Mouse (Mus musculus) heart, embryonic 15.5 days (tissue): ENCODE results near the gene Ttc23. TPM values are rescaled to one million over a fixed set of nuclear protein-coding genes. Genes with fewer than 3 reads are reported as not detected.
A peak's percentile ranks its signal among the peaks of the same experiment; 100 is the strongest.

Experiments used
- ATAC-seq: fragments of 200-750 bp; cut with Nextera tagmentation; replicated peaks from 2 replicates; pipeline ENCODE4 v1.8.0; 2017; ENCODE audit warnings: low read depth, moderate TSS enrichment; ENCODE audit not compliant: insufficient number of reproducible peaks, insufficient read depth, low FRiP score
- H3K27ac ChIP-seq: fragments of 300-500 bp; sonication (generic); 2 replicates; pipeline ENCODE4 v1.5.1; 2015; ENCODE audit warnings: mild to moderate bottlenecking, inconsistent platforms
- H3K27me3 ChIP-seq: fragments of 300-500 bp; sonication (generic); 2 replicates; pipeline ENCODE4 v1.6.1; 2015; ENCODE audit warnings: inconsistent platforms
- H3K36me3 ChIP-seq: fragments of 300-500 bp; sonication (generic); 2 replicates; pipeline ENCODE4 v1.6.1; 2015; ENCODE audit warnings: mild to moderate bottlenecking, inconsistent platforms
- H3K4me1 ChIP-seq: fragments of 300-500 bp; sonication (generic); replicated peaks from 2 replicates; pipeline ENCODE4 v1.6.1; 2015; ENCODE audit warnings: inconsistent platforms
- H3K4me2 ChIP-seq: fragments of 300-500 bp; sonication (generic); 2 replicates; pipeline ENCODE4 v1.6.1; 2015; ENCODE audit warnings: inconsistent platforms, mild to moderate bottlenecking, moderate library complexity
- H3K4me3 ChIP-seq: fragments of 300-500 bp; sonication (generic); 2 replicates; pipeline ENCODE4 v1.5.1; 2015; ENCODE audit warnings: mild to moderate bottlenecking, inconsistent platforms
- H3K9ac ChIP-seq: fragments of 300-500 bp; sonication (generic); 2 replicates; pipeline ENCODE4 v1.6.1; 2015; ENCODE audit warnings: mild to moderate bottlenecking, inconsistent platforms
- H3K9me3 ChIP-seq: fragments of 300-500 bp; sonication (generic); replicated peaks from 2 replicates; pipeline ENCODE4 v1.6.1; 2016; ENCODE audit warnings: inconsistent platforms
- WGBS: fragments of 180-500 bp; shearing (Covaris S2); methylation state at CpG from one replicate; pipeline ENCODE4 v1.1.7; 2015; ENCODE audit warnings: mixed read lengths; 5-methylcytosine and 5-hydroxymethylcytosine counted together
- polyA plus RNA-seq: library from polyadenylated mRNA; unstranded; fragments of >200 nt; fragmentation: Nextera tagmentation; extraction: Ambion mirVana; gene quantifications from 2 replicates; pipeline ENCODE4 v1.2.1, GENCODE M21; 2015

Gene Ttc23
- polyA plus RNA-seq, 1 experiment from 2014 or later, result 15.7 TPM

GRCm38 (mm10) chr7:67747731-67748305 is 100.6 kb downstream of the Ttc23 start:
- H3K36me3 ChIP-seq, result no peaks in the 10 kb centered on the region
- H3K9me3 ChIP-seq, result no peaks in the 10 kb centered on the region
- ATAC-seq, result no peak
- H3K9ac ChIP-seq, result no peak overlapping the region
- no peaks in the 10 kb centered on the region; the same call in 1 of the 2 replicates for H3K4me1 ChIP-seq
- no peak overlapping the region for H3K27ac ChIP-seq
- no peak overlapping the region for H3K4me3 ChIP-seq
- no peaks in the 10 kb centered on the region for H3K27me3 ChIP-seq
- 84% methylated on average over 4 of the region's 4 CpGs for WGBS
- H3K4me2 ChIP-seq, result no peak overlapping the region

GRCm38 (mm10) chr7:67749441-67750239 is 102.4 kb downstream of the Ttc23 start:
- no peak overlapping the region for H3K27ac ChIP-seq
- no peaks in the 10 kb centered on the region for H3K27me3 ChIP-seq
- no peak overlapping the region for H3K4me3 ChIP-seq
- H3K4me2 ChIP-seq, result no peak overlapping the region
- peaks cover 3% of the 10 kb centered on the region; the same call in 1 of the 2 replicates for H3K4me1 ChIP-seq
- H3K9ac ChIP-seq, result no peak overlapping the region
- H3K9me3 ChIP-seq, result no peaks in the 10 kb centered on the region
- 70% methylated on average over 4 of the region's 4 CpGs for WGBS
- ATAC-seq, result no peak
- H3K36me3 ChIP-seq, result no peaks in the 10 kb centered on the region

GRCm38 (mm10) chr7:67754606-67755005 is 107.4 kb downstream of the Ttc23 start:
- no peak overlapping the region for H3K27ac ChIP-seq
- no peak overlapping the region for H3K4me3 ChIP-seq
- no peaks in the 10 kb centered on the region for H3K9me3 ChIP-seq
- H3K9ac ChIP-seq, result no peak overlapping the region
- no peaks in the 10 kb centered on the region for H3K36me3 ChIP-seq
- no peak for ATAC-seq
- H3K4me1 ChIP-seq, result peaks cover 11% of the 10 kb centered on the region
- H3K27me3 ChIP-seq, result peaks cover 15% of the 10 kb centered on the region
- WGBS, result 55% methylated on average over 11 of the region's 11 CpGs
- no peak overlapping the region for H3K4me2 ChIP-seq

GRCm38 (mm10) chr7:67755366-67755765 is 108.2 kb downstream of the Ttc23 start:
- H3K4me1 ChIP-seq, result peaks cover 14% of the 10 kb centered on the region
- H3K4me3 ChIP-seq, result no peak overlapping the region
- no peaks in the 10 kb centered on the region for H3K9me3 ChIP-seq
- no peak overlapping the region for H3K9ac ChIP-seq
- H3K36me3 ChIP-seq, result no peaks in the 10 kb centered on the region
- ATAC-seq, result no peak
- peaks cover 21% of the 10 kb centered on the region for H3K27me3 ChIP-seq
- no peak overlapping the region for H3K4me2 ChIP-seq
- 87% methylated on average over 7 of the region's 7 CpGs for WGBS
- no peak overlapping the region for H3K27ac ChIP-seq

- no peak for ATAC-seq
- H3K4me1 ChIP-seq, result peaks cover 14% of the 10 kb centered on the region
- no peaks in the 10 kb centered on the region for H3K9me3 ChIP-seq
- no peak overlapping the region for H3K4me3 ChIP-seq
- 83% methylated on average over 5 of the region's 5 CpGs for WGBS
- no peak overlapping the region for H3K4me2 ChIP-seq
- H3K27ac ChIP-seq, result no peak overlapping the region
- no peaks in the 10 kb centered on the region for H3K36me3 ChIP-seq
- peaks cover 29% of the 10 kb centered on the region for H3K27me3 ChIP-seq
- no peak overlapping the region for H3K9ac ChIP-seq
Observed at GRCm38 (mm10) chr7:67756636-67757035, 109.4 kb downstream of the Ttc23 start.

- ATAC-seq, result no peak
- peak overlapping the region; percentile 94 for H3K4me2 ChIP-seq
- H3K4me1 ChIP-seq, result peaks cover 14% of the 10 kb centered on the region
- H3K36me3 ChIP-seq, result no peaks in the 10 kb centered on the region
- WGBS, result 3% methylated on average over 19 of the region's 19 CpGs
- H3K9ac ChIP-seq, result peak overlapping the region; percentile 53
- no peak overlapping the region for H3K27ac ChIP-seq
- peaks cover 32% of the 10 kb centered on the region for H3K27me3 ChIP-seq
- H3K9me3 ChIP-seq, result no peaks in the 10 kb centered on the region
- H3K4me3 ChIP-seq, result peak overlapping the region; percentile 59
Observed at GRCm38 (mm10) chr7:67758506-67758857, 111.3 kb downstream of the Ttc23 start.

GRCm38 (mm10) chr7:67758858-67759628 is 111.8 kb downstream of the Ttc23 start:
- H3K4me2 ChIP-seq, result peak overlapping the region; percentile 94
- under 1% methylated on average over 92 of the region's 92 CpGs for WGBS
- no peaks in the 10 kb centered on the region for H3K9me3 ChIP-seq
- peaks cover 14% of the 10 kb centered on the region for H3K4me1 ChIP-seq
- peak overlapping the region; percentile 53 for H3K27ac ChIP-seq
- H3K4me3 ChIP-seq, result peak overlapping the region; percentile 59
- H3K36me3 ChIP-seq, result no peaks in the 10 kb centered on the region
- H3K9ac ChIP-seq, result peak overlapping the region; percentile 53
- peaks cover 32% of the 10 kb centered on the region for H3K27me3 ChIP-seq
- ATAC-seq, result peak; percentile 70

GRCm38 (mm10) chr7:67759629-67759995 is 112.4 kb downstream of the Ttc23 start, which contains the start of gene Synm:
Gene Synm (minus strand): TSS chr7:67759742.
- Histone ChIP-seq H3K27me3 (peaks cover 32% of the 10 kb centered on the region), H3K4me2 (peak within 1 kb of the TSS; percentile 94), H3K36me3 (no peaks in the 10 kb centered on the region), H3K9me3 (no peaks in the 10 kb centered on the region), H3K9ac (peak within 1 kb of the TSS; percentile 53), H3K4me1 (peaks cover 12% of the 10 kb centered on the region), H3K27ac (peak within 1 kb of the TSS; percentile 53), H3K4me3 (peak within 1 kb of the TSS; percentile 59)
- under 1% methylated on average over 37 of the region's 37 CpGs for WGBS
- peak; percentile 90 for ATAC-seq

GRCm38 (mm10) chr7:67763625-67764024 is 116.4 kb downstream of the Ttc23 start:
- Histone ChIP-seq H3K27ac (no peak overlapping the region), H3K9me3 (no peaks in the 10 kb centered on the region), H3K4me2 (no peak overlapping the region), H3K27me3 (peaks cover 25% of the 10 kb centered on the region), H3K4me3 (no peak overlapping the region), H3K9ac (no peak overlapping the region), H3K36me3 (no peaks in the 10 kb centered on the region), H3K4me1 (peaks cover 7% of the 10 kb centered on the region)
- no peak for ATAC-seq
- WGBS, result 42% methylated on average over 3 of the region's 3 CpGs

- H3K9me3 ChIP-seq, result no peaks in the 10 kb centered on the region
- 0 out of 2 replicates have a peak, but pooled peaks cover 4% of the 10 kb centered on the region for H3K4me1 ChIP-seq
- no peak overlapping the region for H3K9ac ChIP-seq
- no peak for ATAC-seq
- H3K4me3 ChIP-seq, result no peak overlapping the region
- no peaks in the 10 kb centered on the region for H3K36me3 ChIP-seq
- 66% methylated on average over 3 of the region's 3 CpGs for WGBS
- no peak overlapping the region for H3K4me2 ChIP-seq
- H3K27me3 ChIP-seq, result 0 out of 2 replicates have a peak, but pooled peaks cover 6% of the 10 kb centered on the region
- H3K27ac ChIP-seq, result no peak overlapping the region
Observed at GRCm38 (mm10) chr7:67768125-67768524, 120.9 kb downstream of the Ttc23 start.

- 91% methylated on average over 5 of the region's 5 CpGs for WGBS
- H3K4me3 ChIP-seq, result no peak overlapping the region
- 0 out of 2 replicates have a peak, but pooled peaks cover 6% of the 10 kb centered on the region for H3K27me3 ChIP-seq
- H3K27ac ChIP-seq, result no peak overlapping the region
- H3K4me2 ChIP-seq, result no peak overlapping the region
- no peaks in the 10 kb centered on the region for H3K36me3 ChIP-seq
- H3K9ac ChIP-seq, result no peak overlapping the region
- ATAC-seq, result no peak
- 0 out of 2 replicates have a peak, but pooled peaks cover 4% of the 10 kb centered on the region for H3K4me1 ChIP-seq
- no peaks in the 10 kb centered on the region for H3K9me3 ChIP-seq
Observed at GRCm38 (mm10) chr7:67769487-67769886, 122.3 kb downstream of the Ttc23 start.
